Mouse (Mus musculus) neural tube, embryonic 10.5 days (tissue): ENCODE measurements around the gene Ebi3.
A peak's percentile ranks its signal among the peaks of the same experiment; 100 is the strongest.

Experiments used
- DNase-seq: peaks from one replicate; pipeline ENCODE4 v3.0.0-alpha.2; 2017; ENCODE audit warnings: low spot score; ENCODE audit errors: extremely low spot score

Gene Ebi3

DNA sequence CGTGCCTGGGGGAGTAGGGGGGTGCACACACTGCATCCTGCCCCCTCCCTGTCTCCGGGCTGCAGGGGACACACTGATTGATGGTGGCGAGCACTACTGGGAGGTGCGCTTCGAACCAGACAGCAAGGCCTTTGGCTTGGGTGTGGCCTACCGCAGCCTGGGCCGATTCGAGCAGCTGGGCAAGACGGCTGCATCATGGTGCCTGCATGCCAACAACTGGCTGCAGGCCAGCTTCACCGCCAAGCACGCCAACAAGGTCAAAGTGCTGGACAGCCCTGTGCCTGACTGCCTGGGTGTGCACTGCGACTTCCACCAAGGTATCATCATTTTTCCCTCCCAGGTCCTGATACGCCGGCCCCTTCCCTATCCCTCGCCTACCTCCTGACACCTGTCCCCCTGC lies 43.6 kb downstream of the Ebi3 start:
- no peak for DNase-seq

DNA sequence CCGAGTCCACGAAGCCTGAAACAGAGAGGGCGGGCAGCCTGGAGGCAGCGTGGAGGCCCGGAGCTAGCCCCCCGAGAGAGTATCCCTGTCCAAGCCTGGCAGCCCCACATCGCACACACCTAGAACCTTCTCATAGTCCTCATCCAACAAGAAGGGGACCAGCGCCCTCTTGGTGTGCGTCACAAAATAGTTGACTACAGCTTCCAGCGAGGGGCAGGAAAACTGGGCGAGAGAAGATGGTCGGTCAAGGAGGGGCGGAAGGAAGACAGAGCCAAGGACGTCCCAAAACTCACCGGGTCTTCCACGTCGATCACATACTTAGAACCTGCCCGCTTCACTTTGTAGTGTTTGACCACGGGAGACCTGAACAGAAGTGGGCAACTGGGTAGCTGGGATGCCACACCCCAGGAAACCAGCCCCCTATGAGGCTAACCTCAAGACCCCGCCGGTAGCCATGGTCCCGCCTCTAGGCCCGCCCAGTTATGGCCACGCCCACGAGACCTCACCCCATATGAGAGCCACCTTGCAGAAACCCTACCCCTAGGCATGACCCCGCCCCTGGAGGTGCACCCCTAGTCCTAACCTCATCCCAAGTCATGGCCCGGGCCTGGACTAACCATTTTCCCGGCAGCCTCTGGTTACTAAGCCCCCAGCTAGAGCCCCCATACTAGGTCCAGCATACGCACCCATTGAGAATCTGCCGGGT lies 47.5 kb downstream of the Ebi3 start:
- peak; percentile 15 for DNase-seq

DNA sequence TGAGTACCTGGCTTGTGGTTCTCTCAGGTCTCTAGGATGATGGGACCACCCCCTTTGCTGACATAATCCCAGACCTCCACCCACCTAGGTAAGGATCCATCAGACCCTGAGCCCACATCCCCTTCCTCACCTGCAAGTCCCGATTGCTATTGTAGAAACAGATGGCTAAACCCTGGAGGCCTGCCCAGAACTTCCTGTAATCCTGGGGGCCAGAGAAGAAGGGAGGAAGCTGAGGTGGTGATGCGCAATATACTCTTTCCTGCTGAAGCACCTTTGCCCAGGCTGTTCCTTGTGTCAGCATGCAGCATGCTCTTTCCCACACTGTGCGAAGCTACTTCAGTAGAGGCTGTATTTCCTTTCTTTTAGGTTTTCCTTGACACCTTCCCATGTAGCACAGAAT lies 50.6 kb downstream of the Ebi3 start:
- DNase-seq: no peak

- DNase-seq: no peak
These were observed 53.1 kb downstream of the Ebi3 start, which contains the start of the genes Stap2 and Mpnd for GRCm38 (mm10) chr17:56005415-56006061. TSS of gene Stap2 (minus strand) at chr17:56005584. TSS of gene Mpnd (plus strand) at chr17:56005711.
